Mouse (Mus musculus): ENCODE results near the gene Ceacam18.

DNA sequence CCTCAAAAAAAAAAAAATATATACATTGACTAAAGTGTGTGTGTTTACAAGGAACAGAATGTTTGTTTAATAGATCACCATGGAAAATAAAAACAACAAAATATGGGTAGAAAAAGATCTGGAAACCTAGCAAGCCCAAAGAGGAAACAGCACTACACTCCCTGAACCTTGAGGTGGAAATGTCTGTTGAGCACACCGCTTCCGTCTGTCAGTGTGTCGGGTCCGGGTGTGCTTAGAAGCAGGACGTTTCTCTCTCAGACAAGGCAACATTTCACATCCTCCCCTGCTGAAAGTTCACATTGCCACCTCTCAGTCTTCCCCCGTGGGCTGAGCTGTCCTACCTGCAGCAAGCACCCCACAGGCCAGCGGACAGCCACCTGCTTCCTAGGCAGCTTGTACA, 11.6 kb upstream of the Ceacam18 start:
- no peak for TF ChIP-seq EP300 (IDR thresholded peaks at IDR 0.05; ENCODE audit: low read depth)
- TF ChIP-seq CTCF (IDR thresholded peaks at IDR 0.05; ENCODE audit: low read depth), result no peak
